Comparison of ENCODE assay signal across 13 mouse cellular contexts in genomic region chr2:160526377-160527125, GRCm38 (mm10).
DNase-seq lines count a peak whose midpoint lies in the region; ATAC-seq and TF ChIP-seq lines count a peak whose summit lies in the region.
"Had no signal": no experiment of that assay in that cellular context is flagged by ENCODE, and none has a peak within 500 bp of the region (broad histone marks: within the 10 kb centered on the region; RNA-seq: fewer than 3 reads in every experiment).

No protein-coding gene starts in this region.

- no peaks in the 10 kb centered on the region for H3K4me1 ChIP-seq in kidney, adult 2 months (ENCODE audit: control insufficient read depth, insufficient read depth, low read length)
- peaks cover 11% of the 10 kb centered on the region for H3K4me1 ChIP-seq in intestine, embryonic 15.5 days (replicated peaks)
- no peaks in the 10 kb centered on the region for H3K4me1 ChIP-seq in liver, postnatal 0 days (ENCODE audit: insufficient read depth)

- H3K4me2 ChIP-seq in intestine, embryonic 15.5 days (replicated peaks): peak overlapping the region; percentile 20; the same call in 1 of the 2 replicates
- H3K4me2 ChIP-seq in liver, postnatal 0 days (ENCODE audit: low read depth, low read length): 0 out of 2 replicates have a peak overlapping the region, but pooled peaks have one; percentile 10

- TF ChIP-seq POLR2A in kidney, adult 2 months (IDR thresholded peaks at IDR 0.05; ENCODE audit: low read depth, low read length): no peak

- H3K27me3 ChIP-seq in kidney, adult 2 months (replicated peaks; ENCODE audit: control insufficient read depth, insufficient read depth, low read length): no peaks in the 10 kb centered on the region
- no peaks in the 10 kb centered on the region for H3K27me3 ChIP-seq in intestine, embryonic 15.5 days (replicated peaks)
- no peaks in the 10 kb centered on the region for H3K27me3 ChIP-seq in liver, postnatal 0 days (ENCODE audit: insufficient read depth, low read length)

- no peak overlapping the region for H3K27ac ChIP-seq in kidney, adult 2 months (ENCODE audit: insufficient read depth, low read depth, low read length)
- no peak overlapping the region for H3K27ac ChIP-seq in intestine, embryonic 15.5 days
- H3K27ac ChIP-seq in liver, postnatal 0 days (ENCODE audit: low read depth): no peak overlapping the region
- H3K27ac ChIP-seq: macrophage had no signal

- no peaks in the 10 kb centered on the region for H3K36me3 ChIP-seq in kidney, adult 2 months (ENCODE audit: control insufficient read depth, insufficient read depth, low read length)
- no peaks in the 10 kb centered on the region for H3K36me3 ChIP-seq in intestine, embryonic 15.5 days
- H3K36me3 ChIP-seq in liver, postnatal 0 days (replicated peaks; ENCODE audit: insufficient read depth, low read length): no peaks in the 10 kb centered on the region

- 53% methylated on average over 8 of the region's 8 CpGs for WGBS in kidney, adult 2 months
- 30% methylated on average over 8 of the region's 8 CpGs for WGBS in intestine, embryonic 15.5 days
- 54% methylated on average over 8 of the region's 8 CpGs for WGBS in liver, postnatal 0 days (ENCODE audit: insufficient replicate concordance)

- peak; percentile 36; the same call in 1 of the 2 replicates for ATAC-seq in intestine, embryonic 15.5 days
- no peak for ATAC-seq in liver, postnatal 0 days

- no peak for TF ChIP-seq EP300 in liver, postnatal 0 days (IDR thresholded peaks at IDR 0.05; ENCODE audit: low read depth)

- H3K4me3 ChIP-seq in kidney, adult 2 months (ENCODE audit: insufficient read depth, low read depth, low read length): no peak overlapping the region
- no peak overlapping the region for H3K4me3 ChIP-seq in intestine, embryonic 15.5 days (replicated peaks)
- H3K4me3 ChIP-seq in liver, postnatal 0 days (ENCODE audit: low read depth, low read length): no peak overlapping the region

- DNase-seq in kidney, adult 2 months: peak; percentile 6
- no peak for DNase-seq in kidney, adult 8-10 months
- DNase-seq in embryo, embryonic 10 days (ENCODE audit: low spot score): peak; percentile 89
- DNase-seq in liver, postnatal 0 days: no peak
- no peak for DNase-seq in urinary bladder, postnatal 25 days (ENCODE audit: low spot score)
- DNase-seq in gastrocnemius, postnatal 25 days: no peak
- DNase-seq in thymus, postnatal 0 days (ENCODE audit: low spot score): no peak
- DNase-seq: cerebellum, adult 11-12 months; layer of hippocampus, adult 9-11 months; right cerebral cortex, postnatal 14 days; thymus, adult 18-20 months had no signal

- TF ChIP-seq CTCF in kidney, adult 2 months (conservative IDR thresholded peaks at IDR 0.05; ENCODE audit: insufficient read depth, insufficient read length, low read depth, low read length): no peak
- no peak for TF ChIP-seq CTCF in liver, postnatal 0 days (IDR thresholded peaks at IDR 0.05; ENCODE audit: low read depth)

- no peak overlapping the region for H3K9ac ChIP-seq in intestine, embryonic 15.5 days
- no peak overlapping the region for H3K9ac ChIP-seq in liver, postnatal 0 days (replicated peaks)

- no peaks in the 10 kb centered on the region for H3K9me3 ChIP-seq in intestine, embryonic 15.5 days
- no peaks in the 10 kb centered on the region for H3K9me3 ChIP-seq in liver, postnatal 0 days (ENCODE audit: low read length)

Comparison
In these comparisons a context has a peak if more than half of its experiments do, and no peak if none do; other contexts are left out.
1. DNase-seq: peak in kidney, adult 2 months (single experiment) and embryo, embryonic 10 days (single experiment); none in kidney, adult 8-10 months (0 of 2), liver, postnatal 0 days (single experiment), urinary bladder, postnatal 25 days (single experiment), gastrocnemius, postnatal 25 days (single experiment) and thymus, postnatal 0 days (single experiment).